Mouse (Mus musculus) embryonic stem cell, embryonic (primary cell): ENCODE data around the gene Stum.

Experiments used
- CTCF ChIA-PET, 4 experiments: fragments of 300-600 bp in 2 of 4; fragments of 350-600 bp in 2 of 4; sonication (Branson Sonifier 250); formaldehyde crosslinking; loops; one replicate each; lab custom pipeline; 2022; ENCODE audit warnings: inconsistent platforms in 2 of 4; lab: Charles Lee
- POLR2A ChIA-PET, 4 experiments: fragments of 300-600 bp in 2 of 4; fragments of 350-600 bp in 2 of 4; sonication (Branson Sonifier 250); formaldehyde crosslinking; loops; one replicate each; lab custom pipeline; 2022; ENCODE audit warnings: antibody characterized with exemption in 4 of 4, inconsistent platforms in 1 of 4; lab: Charles Lee

Stum gene

DNA sequence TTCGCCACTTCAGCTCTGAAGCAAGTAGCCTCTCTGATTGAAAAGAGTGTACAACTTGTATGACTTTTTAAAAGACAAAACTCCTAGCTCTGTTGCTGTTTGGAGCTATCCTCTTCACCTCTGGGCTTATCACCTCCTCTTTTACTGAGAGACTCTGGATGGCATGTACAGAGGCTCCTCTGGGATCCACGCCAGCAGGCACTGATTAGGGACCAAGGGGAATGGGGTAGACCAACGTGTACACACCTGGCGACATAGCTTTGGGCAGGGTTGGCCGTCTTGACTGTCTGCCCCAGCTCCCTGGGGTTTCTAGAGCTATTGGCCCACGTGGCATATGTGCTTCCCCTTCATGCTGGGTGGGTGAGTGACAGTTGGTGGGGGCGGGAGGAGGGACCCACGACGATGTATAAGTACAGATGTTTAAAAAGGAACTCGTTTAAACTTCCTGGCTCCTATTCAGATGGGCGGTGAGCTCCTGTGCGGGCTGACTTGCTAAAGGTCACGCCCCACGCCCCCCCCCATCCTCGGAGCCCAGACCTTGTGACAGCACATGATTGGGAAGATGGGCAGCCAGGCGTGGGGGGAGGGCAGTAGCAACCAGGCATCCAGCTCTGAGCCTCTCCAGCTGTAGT lies 60.2 kb downstream of the Stum start:
- POLR2A ChIA-PET: interaction anchor here in 3 of 4 experiments (0.6 to 2.8 kb wide), 36 partner anchors 11 to 370 kb away, joined by 3 to 15 read pairs (median 4); partner anchors contain the start of genes Lin9 (in 1 of the 3) and Parp1 (in 1 of the 3)
- CTCF ChIA-PET: interaction anchor here (0.5 to 5.1 kb wide), 36 partner anchors 9 to 1974 kb away, joined by 3 to 41 read pairs (median 4); partner anchors contain the start of genes Psen2 (in 2 of the 4) and Stum (in 1 of the 4)

DNA sequence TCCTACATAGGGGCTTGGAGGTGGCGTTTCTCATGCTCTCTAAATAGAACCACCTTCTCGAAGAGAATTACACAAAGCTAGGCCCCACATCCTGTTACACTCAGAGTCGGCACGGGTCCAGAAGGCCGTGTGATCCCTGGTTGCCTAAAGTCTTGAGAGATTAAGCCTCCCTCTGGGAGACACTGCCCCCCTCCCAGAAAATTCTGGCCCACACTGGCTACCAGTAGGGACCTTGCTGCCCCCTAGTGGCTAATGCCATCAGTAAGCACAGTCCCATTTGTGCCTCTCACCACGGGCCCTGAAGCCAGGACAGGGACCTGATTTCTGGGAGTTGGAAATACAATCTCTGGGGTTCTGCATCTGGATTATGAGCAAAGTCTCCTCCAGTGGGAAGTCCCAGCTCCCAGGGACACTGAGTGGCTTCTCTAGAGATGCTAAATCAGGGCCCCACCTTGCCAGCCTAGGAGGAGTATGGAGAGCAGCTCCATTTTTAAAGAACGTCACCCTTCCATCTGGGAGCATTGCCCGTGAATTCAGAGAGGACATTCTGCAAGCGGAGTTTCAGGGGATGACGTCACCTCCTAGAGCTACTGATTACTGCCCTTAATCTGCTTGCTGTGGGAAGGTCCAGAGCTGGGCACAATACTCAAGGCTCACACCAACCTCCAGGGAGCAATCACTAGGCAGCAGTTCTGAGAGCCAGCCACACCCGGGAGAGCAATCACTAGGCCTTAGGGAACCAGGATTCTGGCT lies 61.1 kb downstream of the Stum start:
- POLR2A ChIA-PET: interaction anchor here (0.6 to 2.8 kb wide), 35 partner anchors 9 to 371 kb away, joined by 3 to 15 read pairs (median 4); partner anchors contain the start of gene Parp1 (in 1 of the 4)

DNA sequence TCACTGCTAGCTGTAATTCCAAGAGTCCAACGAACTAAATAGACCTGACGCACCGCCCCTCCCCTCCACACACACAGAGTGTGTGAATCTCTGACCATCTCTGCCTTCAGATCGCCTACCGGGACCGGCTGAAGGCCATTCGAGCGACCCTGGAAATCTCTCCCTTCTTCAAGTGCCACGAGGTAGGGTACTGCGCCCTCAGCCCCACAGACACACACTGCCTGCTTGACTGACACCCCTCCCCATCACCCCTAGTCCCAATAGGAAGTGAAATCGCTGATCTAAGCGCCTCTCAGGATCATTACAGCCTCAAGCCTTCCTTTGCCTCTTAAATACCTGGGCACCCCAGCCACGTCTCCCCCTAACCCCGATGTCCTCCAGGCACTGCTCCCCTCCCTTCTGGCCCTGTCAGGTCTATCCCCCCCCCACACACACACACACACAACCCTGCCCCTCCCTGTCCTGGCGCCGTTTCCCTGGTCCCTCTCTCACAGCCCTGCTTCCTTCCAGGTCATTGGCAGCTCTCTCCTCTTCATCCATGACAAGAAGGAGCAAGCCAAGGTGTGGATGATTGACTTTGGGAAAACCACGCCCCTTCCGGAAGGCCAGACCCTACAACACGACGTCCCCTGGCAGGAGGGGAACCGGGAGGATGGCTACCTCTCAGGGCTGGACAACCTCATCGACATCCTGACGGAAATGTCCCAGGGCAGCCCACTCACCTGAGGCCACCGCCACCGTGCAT lies 62.0 kb downstream of the Stum start:
- ChIA-PET CTCF (interaction anchor here (0.6 to 5.1 kb wide), 14 partner anchors 9 to 158 kb away, joined by 3 to 41 read pairs (median 5); partner anchors contain the start of genes Psen2 (in 2 of the 4) and Stum (in 1 of the 4)), POLR2A (interaction anchor here (0.6 to 2.8 kb wide), 14 partner anchors 8 to 154 kb away, joined by 3 to 15 read pairs (median 4); no protein-coding TSS in a partner anchor)

More for the DNA sequence above, 61.1 kb downstream of the Stum start:
- CTCF ChIA-PET: interaction anchor here (0.6 to 5.1 kb wide), 35 partner anchors 8 to 1973 kb away, joined by 3 to 41 read pairs (median 4); partner anchors contain the start of genes Psen2 (in 2 of the 4) and Stum (in 1 of the 4)

DNA sequence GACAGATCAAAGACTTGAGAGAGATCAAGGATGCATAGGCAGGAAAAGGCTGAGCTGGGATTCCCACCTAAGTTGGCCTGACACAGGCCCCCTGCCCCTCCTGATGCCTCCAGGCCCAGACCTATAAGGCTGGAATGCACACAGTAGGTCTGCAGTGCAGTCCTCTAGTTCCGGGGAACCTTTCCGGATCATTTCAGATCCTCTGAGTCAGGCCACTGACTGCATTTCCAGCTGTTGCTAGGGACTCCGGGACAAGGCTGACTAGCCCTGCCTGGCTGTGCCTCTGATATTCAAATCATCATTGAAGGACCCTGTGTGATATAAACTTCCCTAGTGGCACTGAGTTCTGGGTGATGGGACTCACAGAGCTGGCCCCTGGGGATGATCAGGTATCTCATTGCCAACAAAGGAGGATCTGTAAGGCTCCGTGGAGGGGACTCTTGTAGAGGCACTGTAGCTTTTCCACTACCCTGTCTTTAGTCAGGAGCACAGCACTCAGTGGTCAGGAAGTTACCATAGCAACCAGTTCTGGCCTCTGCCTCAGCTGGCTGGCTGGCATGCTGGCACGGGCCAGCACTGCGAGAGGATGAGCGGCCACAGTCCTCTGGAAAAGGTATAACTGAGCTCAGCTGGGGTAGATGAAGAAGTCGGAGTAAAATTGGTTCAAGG lies 62.7 kb downstream of the Stum start:
- ChIA-PET POLR2A (interaction anchor here in 3 of 4 experiments (0.6 to 2.2 kb wide), 10 partner anchors 10 to 153 kb away, joined by 3 to 8 read pairs (median 3); no protein-coding TSS in a partner anchor), CTCF (interaction anchor here in 3 of 4 experiments (0.5 to 5.1 kb wide), 13 partner anchors 9 to 576 kb away, joined by 3 to 41 read pairs (median 6); partner anchors contain the start of gene Psen2 (in 2 of the 3))

DNA sequence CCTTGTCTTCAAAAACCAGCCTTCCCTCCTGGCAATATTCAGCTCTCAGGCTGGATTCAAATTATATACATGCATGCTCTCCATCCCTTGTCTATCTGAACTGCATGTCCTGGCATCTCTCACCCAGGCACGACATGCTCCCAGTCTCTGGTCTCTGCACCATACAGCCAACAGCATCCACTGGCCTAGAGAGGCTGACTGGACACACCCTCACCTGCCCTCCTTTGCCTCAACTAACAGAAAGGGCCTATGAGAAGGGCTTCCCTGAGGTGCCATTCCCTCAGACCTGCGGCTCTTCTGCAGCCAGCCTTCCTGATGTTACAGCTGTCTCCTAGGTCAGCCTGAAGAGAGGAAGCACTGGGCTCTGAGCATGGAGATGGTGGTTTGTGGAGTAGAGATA lies 64.2 kb downstream of the Stum start:
- ChIA-PET CTCF (interaction anchor here in 2 of 4 experiments (0.6 to 2.1 kb wide), 4 partner anchors 11 to 150 kb away, joined by 3 to 8 read pairs (median 6); no protein-coding TSS in a partner anchor), POLR2A (interaction anchor here in 2 of 4 experiments (1.1 to 1.7 kb wide), 3 partner anchors 9 to 31 kb away, joined by 3 to 5 read pairs (median 3); no protein-coding TSS in a partner anchor)

DNA sequence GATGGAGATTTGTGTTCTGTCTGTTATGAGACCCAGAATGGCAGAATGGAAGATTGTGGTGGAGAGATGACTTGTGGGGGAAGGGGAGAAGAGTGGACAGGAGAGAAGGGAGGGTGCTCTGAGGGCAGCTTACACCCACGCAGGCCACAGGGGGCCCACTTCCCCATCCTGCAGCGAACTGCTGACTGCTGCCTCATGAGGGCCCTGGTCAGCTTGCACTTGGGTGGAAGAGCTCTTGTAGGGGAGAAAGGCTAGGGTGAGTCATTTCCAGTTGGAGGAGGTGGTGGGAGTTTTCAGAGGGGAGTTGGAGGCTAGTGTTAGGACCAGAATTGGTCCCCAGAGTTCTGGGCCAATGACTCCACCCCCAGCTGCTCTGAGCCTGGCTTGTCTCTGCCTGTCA lies 66.2 kb downstream of the Stum start:
- ChIA-PET POLR2A (interaction anchor here in 1 of 4 experiments (1.0 to 1.6 kb wide), 3 partner anchors 8 to 12 kb away, joined by 3 read pairs; no protein-coding TSS in a partner anchor), CTCF (interaction anchor here in 3 of 4 experiments (0.6 to 1.6 kb wide), 5 partner anchors 10 to 153 kb away, joined by 3 to 7 read pairs (median 4); no protein-coding TSS in a partner anchor)

DNA sequence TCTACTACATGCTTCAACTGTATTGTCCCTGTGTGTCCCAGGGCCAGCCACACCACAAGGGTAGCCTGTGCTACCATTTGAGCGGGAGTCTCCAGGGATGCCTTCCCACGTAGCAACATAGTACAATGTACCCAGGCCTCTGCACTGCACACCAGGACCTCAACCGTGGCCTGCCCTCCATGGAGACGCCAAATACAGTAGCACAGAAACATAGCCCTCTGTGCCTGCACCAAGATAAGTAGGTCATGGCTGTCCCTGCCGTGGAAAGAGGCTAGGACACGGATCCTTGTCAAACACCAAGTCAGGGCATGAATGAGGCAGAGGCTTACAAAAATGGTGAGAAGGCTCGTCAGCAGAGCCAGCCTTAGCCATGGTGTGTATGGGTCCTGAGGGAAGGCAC lies 67.5 kb downstream of the Stum start:
- CTCF ChIA-PET: interaction anchor here in 3 of 4 experiments (0.7 to 1.6 kb wide), 4 partner anchors 9 to 150 kb away, joined by 3 to 7 read pairs (median 4); no protein-coding TSS in a partner anchor
- POLR2A ChIA-PET: interaction anchor here in 1 of 4 experiments (0.6 to 1.6 kb wide), 2 partner anchors 10 to 62 kb away, joined by 3 to 4 read pairs; no protein-coding TSS in a partner anchor

DNA sequence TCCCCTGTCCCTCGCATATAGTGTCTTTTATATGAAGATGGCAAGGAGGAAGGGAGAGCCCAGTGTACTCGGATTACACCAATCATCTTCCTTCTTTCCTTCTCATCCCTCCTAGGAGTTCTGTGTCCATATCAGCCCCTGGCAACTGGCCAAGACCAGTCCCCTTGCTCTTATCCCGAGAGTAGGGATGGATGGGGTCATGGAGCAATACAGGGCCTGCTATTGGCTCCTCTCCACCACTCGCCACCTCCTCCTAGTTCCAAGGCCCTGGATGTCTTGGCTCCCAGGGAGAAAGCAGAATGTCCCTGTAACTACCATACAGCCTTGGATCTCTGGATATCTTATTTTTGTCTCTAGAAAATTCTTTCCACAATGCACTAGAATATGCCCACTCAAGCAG lies 68.2 kb downstream of the Stum start:
- CTCF ChIA-PET: interaction anchor here in 2 of 4 experiments (1.2 to 1.4 kb wide), 2 partner anchors 146 to 151 kb away, joined by 3 to 4 read pairs; no protein-coding TSS in a partner anchor
- POLR2A ChIA-PET: no interaction called here

DNA sequence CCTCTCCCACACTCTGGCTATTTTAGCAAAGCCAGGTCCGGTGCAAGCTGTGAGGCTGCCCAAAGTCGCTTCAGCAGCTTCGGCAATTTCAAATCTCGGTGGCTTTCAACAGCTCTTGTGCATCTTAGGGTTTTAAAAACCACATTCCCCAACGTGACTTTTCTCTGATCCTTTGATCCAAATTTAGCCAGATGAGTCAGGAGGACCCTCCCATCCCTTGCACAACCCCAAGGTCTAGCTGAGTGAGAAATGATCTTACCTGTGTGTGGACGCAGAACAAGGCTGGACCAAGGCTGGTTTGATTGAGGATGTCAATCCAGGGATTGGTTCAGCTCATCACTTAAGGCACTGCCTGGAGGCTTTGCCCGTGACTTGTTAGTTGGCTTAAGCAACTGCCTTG lies 73.0 kb downstream of the Stum start:
- ChIA-PET CTCF (interaction anchor here in 3 of 4 experiments (0.7 to 3.3 kb wide), 9 partner anchors 11 to 147 kb away, joined by 3 to 16 read pairs (median 5); partner anchors contain the start of gene Psen2 (in 1 of the 3)), POLR2A (interaction anchor here in 2 of 4 experiments (0.5 to 2.1 kb wide), 11 partner anchors 10 to 352 kb away, joined by 3 to 9 read pairs (median 3); no protein-coding TSS in a partner anchor)

DNA sequence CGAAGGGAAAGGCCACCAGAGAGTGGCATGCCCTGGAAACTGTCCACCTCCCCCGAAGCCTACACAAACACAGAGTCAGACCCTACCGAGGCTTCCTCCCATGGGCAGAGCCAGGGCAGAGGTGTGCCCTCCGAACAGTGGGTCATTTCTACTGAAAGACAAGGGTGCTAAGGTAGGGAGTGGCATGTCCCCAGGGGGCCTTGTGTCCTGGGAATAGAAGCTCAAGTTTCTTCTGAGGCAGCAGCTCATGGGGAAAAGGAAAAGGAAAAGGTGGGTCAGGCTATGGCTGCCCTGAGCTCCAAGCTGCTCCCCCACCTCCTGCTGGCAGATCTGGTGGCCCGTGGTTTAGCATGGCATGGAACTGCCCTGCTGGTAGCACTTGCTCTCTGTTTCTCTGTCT lies 73.5 kb downstream of the Stum start:
- ChIA-PET POLR2A (interaction anchor here in 2 of 4 experiments (0.5 to 2.1 kb wide), 4 partner anchors 10 to 23 kb away, joined by 3 to 9 read pairs (median 3); no protein-coding TSS in a partner anchor), CTCF (interaction anchor here in 3 of 4 experiments (0.7 to 3.3 kb wide), 5 partner anchors 72 to 146 kb away, joined by 3 to 16 read pairs (median 8); partner anchors contain the start of gene Psen2 (in 1 of the 3))

DNA sequence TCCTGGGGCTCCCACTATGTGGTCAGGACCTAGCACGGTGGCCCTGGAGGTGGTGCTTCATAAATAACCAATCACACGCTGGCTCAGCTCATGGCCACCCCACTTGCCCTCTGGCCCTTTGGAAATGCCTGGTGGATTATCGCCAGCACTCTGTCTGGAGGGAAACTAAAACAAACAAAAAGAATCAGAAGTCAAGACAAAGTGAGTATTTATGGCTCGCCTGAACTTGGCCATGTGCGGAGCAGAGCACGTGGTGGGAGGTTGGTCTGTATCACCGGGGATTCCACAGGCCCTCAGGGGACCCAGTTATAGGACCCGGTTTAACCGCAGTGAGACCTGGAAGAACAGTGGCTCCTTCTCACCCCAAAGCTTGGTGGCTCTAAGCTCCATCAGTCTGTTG lies 74.5 kb downstream of the Stum start:
- ChIA-PET POLR2A (interaction anchor here in 3 of 4 experiments (1.3 to 1.9 kb wide), 5 partner anchors 9 to 140 kb away, joined by 3 to 4 read pairs (median 3); no protein-coding TSS in a partner anchor), CTCF (interaction anchor here in 2 of 4 experiments (2.4 to 3.3 kb wide), 2 partner anchors 140 kb away, joined by 14 to 16 read pairs; no protein-coding TSS in a partner anchor)

DNA sequence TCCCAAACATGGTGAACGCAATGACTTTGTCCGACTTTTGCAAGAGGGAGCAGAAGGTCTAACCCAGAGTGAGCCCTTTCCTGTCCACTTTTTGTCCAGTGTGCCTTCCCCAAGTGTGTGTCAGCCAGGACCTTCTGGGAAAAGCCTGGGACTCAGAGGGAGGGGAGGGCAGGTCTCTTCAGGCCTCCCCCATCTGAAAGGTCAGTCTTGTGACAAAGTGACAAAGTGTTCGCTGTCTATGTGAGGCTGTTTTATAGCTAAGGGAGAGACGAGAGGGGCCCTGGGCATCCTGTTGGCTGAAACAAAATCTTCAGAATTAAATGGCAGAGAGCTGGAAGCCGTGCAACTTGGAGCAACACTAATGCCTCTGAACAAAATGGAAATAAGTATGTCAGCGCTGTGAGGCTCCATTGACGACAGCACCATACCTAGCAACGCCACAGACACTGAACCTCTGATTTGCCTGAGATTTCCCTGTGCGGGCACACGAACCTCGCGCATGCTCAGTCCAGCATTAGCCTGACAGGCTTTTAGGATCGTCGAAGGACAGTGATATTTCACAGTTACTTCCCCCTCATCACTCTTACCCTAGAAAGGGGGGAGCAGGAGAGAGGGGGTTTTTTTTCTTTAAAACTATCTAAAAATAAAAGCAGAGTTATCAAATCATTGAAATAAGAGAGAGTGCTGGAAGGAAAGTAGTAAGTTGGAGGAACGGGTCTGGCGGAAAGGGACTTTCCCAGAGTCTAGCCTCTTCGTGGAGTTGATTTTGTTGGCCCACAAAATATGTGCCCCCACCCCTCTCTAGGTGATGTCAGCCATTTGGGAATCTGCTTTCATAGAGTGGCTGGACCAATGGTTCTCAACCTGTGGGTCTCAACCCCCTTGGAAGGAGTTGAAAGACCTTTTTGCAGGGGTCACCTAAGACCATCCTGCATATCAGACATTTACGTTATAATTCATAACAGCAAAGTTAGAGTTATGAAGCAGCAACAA lies 75.3 kb downstream of the Stum start:
- CTCF ChIA-PET: interaction anchor here (0.7 to 5.0 kb wide), 19 partner anchors 11 to 249 kb away, joined by 3 to 107 read pairs (median 9); partner anchors contain the start of gene Psen2 (in 2 of the 4)

DNA sequence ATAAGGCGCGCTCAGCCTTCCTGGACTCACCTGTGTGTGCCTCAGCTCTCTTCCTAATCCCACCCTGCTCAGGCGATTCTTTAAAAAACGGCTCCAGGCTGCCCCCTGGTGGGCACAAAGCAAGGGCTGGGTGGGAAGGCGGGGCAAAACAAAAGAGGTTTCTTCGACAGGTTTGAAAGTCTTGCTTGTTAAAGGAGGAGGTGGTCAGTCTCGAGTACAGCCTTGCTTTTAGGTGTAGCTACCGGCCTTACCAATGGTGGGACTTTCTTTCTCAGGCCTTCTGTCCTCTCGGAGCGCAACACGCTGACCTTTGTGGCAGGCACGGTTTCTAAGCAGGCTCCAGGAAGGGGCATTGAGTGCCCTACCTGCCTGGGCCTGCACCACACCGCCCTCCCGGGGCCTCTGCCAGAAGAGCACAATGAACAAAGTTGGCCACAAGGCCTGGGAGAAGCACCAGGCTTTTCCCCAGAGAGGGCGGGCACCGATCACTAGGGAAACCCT lies 76.1 kb downstream of the Stum start:
- POLR2A ChIA-PET: interaction anchor here in 3 of 4 experiments (0.7 to 5.0 kb wide), 16 partner anchors 11 to 407 kb away, joined by 3 to 29 read pairs (median 4); partner anchors contain the start of gene H3f3a (in 1 of the 3)
- CTCF ChIA-PET: interaction anchor here (0.6 to 5.0 kb wide), 52 partner anchors 9 to 1646 kb away, joined by 3 to 107 read pairs (median 3); partner anchors contain the start of genes Psen2 (in 2 of the 4) and Sde2 (in 1 of the 4)

More for the DNA sequence above, 75.3 kb downstream of the Stum start:
- POLR2A ChIA-PET: interaction anchor here in 3 of 4 experiments (0.6 to 5.0 kb wide), 13 partner anchors 10 to 173 kb away, joined by 3 to 29 read pairs (median 4); no protein-coding TSS in a partner anchor

DNA sequence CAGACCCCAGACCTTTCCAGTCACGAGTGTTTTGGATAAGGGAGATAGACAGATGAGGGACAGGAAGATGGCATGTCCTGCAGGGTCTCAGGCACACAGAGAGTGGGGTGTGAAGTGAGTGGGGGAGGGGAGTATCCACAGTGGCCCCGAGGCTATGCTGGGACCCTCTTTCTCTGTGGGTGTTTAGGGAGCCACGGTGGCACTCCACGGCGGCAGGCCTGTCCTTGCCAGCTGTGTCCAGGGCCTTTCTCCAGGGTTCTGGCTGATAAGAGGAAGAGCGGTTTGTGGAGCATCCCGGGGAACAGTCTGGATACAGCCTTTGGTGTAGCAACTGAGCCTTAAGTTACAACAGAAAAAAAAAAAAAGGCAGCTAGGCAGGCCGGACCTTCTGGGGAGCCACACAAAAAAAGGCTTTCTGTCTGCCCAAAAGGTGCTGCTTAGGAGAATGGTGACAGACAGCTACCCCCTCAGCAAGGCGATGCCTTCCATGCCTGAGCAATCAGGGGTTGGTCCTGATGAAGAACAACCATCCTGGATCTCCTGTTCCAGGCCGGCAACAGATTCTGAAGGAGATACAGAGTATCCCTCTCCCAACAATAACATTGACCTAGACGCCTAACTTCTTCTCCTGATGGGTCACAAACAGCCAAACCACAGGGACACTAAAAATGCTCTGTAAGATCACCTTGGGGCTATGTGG lies 76.8 kb downstream of the Stum start:
- POLR2A ChIA-PET: interaction anchor here in 3 of 4 experiments (0.7 to 5.0 kb wide), 17 partner anchors 12 to 408 kb away, joined by 3 to 29 read pairs (median 4); partner anchors contain the start of gene H3f3a (in 1 of the 3)
- CTCF ChIA-PET: interaction anchor here (0.6 to 5.0 kb wide), 53 partner anchors 10 to 1646 kb away, joined by 3 to 107 read pairs (median 4); partner anchors contain the start of genes Psen2 (in 2 of the 4) and Sde2 (in 1 of the 4)
